Mouse (Mus musculus): Measurements from ENCODE around the gene Irf2. TPM values are rescaled to one million over a fixed set of nuclear protein-coding genes. Genes with fewer than 3 reads are reported as not detected.

Gene Irf2
- total RNA-seq (2021): 10 to 100 TPM; 29.6 to 36.3 TPM

- peak; percentile 88 for DNase-seq
These were observed at the start of gene Irf2 for GRCm38 (mm10) chr8:46739003-46739949. Gene Irf2 (plus strand): TSS chr8:46739732.

- no peak for DNase-seq
These were observed 49.4 kb upstream of the Irf2 start for GRCm38 (mm10) chr8:46690111-46690510.

GRCm38 (mm10) chr8:46690581-46690980 lies 49.0 kb upstream of the Irf2 start:
- no peak for DNase-seq

- DNase-seq: no peak
These were observed 48.2 kb upstream of the Irf2 start for GRCm38 (mm10) chr8:46691360-46691759.

GRCm38 (mm10) chr8:46696256-46697041 lies 43.1 kb upstream of the Irf2 start:
- no peak for DNase-seq

- DNase-seq: no peak
These were observed 42.0 kb upstream of the Irf2 start for GRCm38 (mm10) chr8:46697566-46697965.

GRCm38 (mm10) chr8:46698162-46698561 lies 41.4 kb upstream of the Irf2 start:
- DNase-seq: no peak

- no peak for DNase-seq
These were observed 34.4 kb upstream of the Irf2 start for GRCm38 (mm10) chr8:46705145-46705544.

- no peak for DNase-seq
These were observed 32.8 kb upstream of the Irf2 start for GRCm38 (mm10) chr8:46706730-46707129.

- DNase-seq: no peak
These were observed 30.2 kb upstream of the Irf2 start for GRCm38 (mm10) chr8:46709302-46709701.

- no peak for DNase-seq
These were observed 29.2 kb upstream of the Irf2 start for GRCm38 (mm10) chr8:46710289-46710688.

GRCm38 (mm10) chr8:46711496-46711895 lies 28.0 kb upstream of the Irf2 start:
- DNase-seq: no peak

- DNase-seq: no peak
These were observed 26.4 kb upstream of the Irf2 start for GRCm38 (mm10) chr8:46713178-46713577.

GRCm38 (mm10) chr8:46713844-46714243 lies 25.7 kb upstream of the Irf2 start:
- DNase-seq: peak; percentile 14

- no peak for DNase-seq
These were observed 25.1 kb upstream of the Irf2 start for GRCm38 (mm10) chr8:46714400-46714799.

- no peak for DNase-seq
These were observed 23.1 kb upstream of the Irf2 start for GRCm38 (mm10) chr8:46716477-46716876.

- no peak for DNase-seq
These were observed 22.4 kb upstream of the Irf2 start for GRCm38 (mm10) chr8:46717170-46717569.

GRCm38 (mm10) chr8:46718301-46718700 lies 21.2 kb upstream of the Irf2 start:
- no peak for DNase-seq

GRCm38 (mm10) chr8:46718747-46719146 lies 20.8 kb upstream of the Irf2 start:
- DNase-seq: no peak

GRCm38 (mm10) chr8:46720656-46721055 lies 18.9 kb upstream of the Irf2 start:
- DNase-seq: no peak

- no peak for DNase-seq
These were observed 18.3 kb upstream of the Irf2 start for GRCm38 (mm10) chr8:46721065-46721845.

- DNase-seq: no peak
These were observed 17.0 kb upstream of the Irf2 start for GRCm38 (mm10) chr8:46722536-46722935.

GRCm38 (mm10) chr8:46726383-46726782 lies 13.1 kb upstream of the Irf2 start:
- no peak for DNase-seq

Data from heart, postnatal 4 days (tissue).